Mouse (Mus musculus): ENCODE measurements at regions not wholly inside any gene's neighbourhood (a gene's known extent, or its start where the extent isn't known, plus 50 kb on each side); places are given as distances from the start of the nearest gene placed in this dataset.

DNA sequence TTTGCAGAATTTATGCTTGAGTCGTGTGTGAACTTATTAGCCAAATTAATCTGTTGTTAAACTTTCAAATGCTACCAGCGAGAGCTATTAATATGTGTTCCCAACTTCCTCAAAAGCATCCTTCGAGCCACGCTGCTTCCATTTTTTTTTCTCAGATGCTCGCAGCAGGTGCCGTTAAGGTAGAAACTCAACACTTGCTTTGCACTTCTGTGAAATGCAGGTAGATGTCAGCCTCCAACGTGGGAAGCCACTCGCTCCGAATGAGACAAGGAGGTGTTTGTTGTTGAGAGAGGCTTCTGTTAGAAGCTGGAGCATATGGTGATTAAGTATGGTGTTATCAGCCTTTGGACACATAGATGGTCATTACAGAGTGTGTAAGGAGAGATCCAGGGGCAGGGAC, 433.1 kb upstream of the Adgrl2 start:
- H3K9ac ChIP-seq (replicated peaks; ENCODE audit: low read depth, low read length), result no peak overlapping the region
- ATAC-seq (ENCODE audit: low read depth), result no peak
- no peaks in the 10 kb centered on the region for H3K36me3 ChIP-seq (ENCODE audit: control insufficient read depth, insufficient read depth, low read length)
- H3K4me2 ChIP-seq (ENCODE audit: low read depth, low read length), result no peak overlapping the region
- no peaks in the 10 kb centered on the region for H3K4me1 ChIP-seq (ENCODE audit: control insufficient read depth, insufficient read depth, low read length)
- no peak overlapping the region for H3K27ac ChIP-seq (ENCODE audit: low read depth, low read length)
- 61% methylated on average over 9 of the region's 9 CpGs for WGBS
- H3K9me3 ChIP-seq (ENCODE audit: control insufficient read depth, low read length), result no peaks in the 10 kb centered on the region
- no peaks in the 10 kb centered on the region for H3K27me3 ChIP-seq (ENCODE audit: control insufficient read depth, insufficient read depth, low read length)
- H3K4me3 ChIP-seq (ENCODE audit: low read depth, low read length), result no peak overlapping the region

DNA sequence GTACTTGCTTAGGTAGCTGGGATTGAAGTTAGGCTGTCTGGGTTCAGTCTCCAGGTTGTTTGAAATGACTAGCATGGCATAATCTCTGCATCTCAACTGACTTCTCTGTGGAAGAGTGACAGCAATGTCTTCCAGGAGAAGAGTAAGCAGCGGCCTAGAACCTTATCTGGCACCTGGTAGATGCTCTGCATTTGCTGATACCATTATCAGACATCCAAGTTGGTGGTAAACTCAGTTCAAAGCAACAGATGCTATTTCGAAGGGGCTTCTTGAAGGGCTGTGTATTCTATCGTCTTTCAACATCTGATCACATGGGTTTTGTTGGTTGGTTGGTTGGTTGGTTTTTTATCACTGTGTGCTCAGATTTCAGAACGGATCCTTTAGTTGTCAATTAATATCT, 424.7 kb upstream of the Adgrl2 start:
- Histone ChIP-seq H3K27ac (ENCODE audit: low read depth, low read length) (no peak overlapping the region), H3K36me3 (ENCODE audit: control insufficient read depth, insufficient read depth, low read length) (no peaks in the 10 kb centered on the region), H3K4me2 (ENCODE audit: low read depth, low read length) (no peak overlapping the region), H3K9me3 (ENCODE audit: control insufficient read depth, low read length) (no peaks in the 10 kb centered on the region), H3K4me3 (ENCODE audit: low read depth, low read length) (no peak overlapping the region), H3K27me3 (ENCODE audit: control insufficient read depth, insufficient read depth, low read length) (no peaks in the 10 kb centered on the region), H3K9ac (replicated peaks; ENCODE audit: low read depth, low read length) (no peak overlapping the region), H3K4me1 (ENCODE audit: control insufficient read depth, insufficient read depth, low read length) (no peaks in the 10 kb centered on the region)
- WGBS, result 92% methylated on average over 4 of the region's 4 CpGs
- ATAC-seq (ENCODE audit: low read depth), result no peak

DNA sequence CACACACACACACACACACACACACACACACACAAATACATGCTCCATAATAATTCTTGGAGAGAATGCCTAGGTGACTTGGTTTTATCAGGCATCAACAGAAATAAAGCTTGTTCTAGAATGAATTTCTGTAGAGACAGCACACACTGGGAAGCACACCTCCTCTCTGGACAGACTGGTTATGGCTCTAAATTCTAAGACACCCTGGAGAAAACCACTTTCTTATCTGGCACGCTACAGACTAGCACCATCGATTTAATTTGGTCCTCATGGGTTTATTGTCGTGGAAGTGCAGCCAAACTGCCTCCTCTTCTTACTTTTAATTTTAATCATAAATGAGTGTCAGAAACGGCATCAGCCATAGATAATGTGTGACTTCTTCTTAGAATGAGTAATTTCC, 422.8 kb upstream of the Adgrl2 start:
- no peak overlapping the region for H3K27ac ChIP-seq (ENCODE audit: low read depth, low read length)
- no peak overlapping the region for H3K9ac ChIP-seq (replicated peaks; ENCODE audit: low read depth, low read length)
- no peak overlapping the region for H3K4me2 ChIP-seq (ENCODE audit: low read depth, low read length)
- H3K27me3 ChIP-seq (ENCODE audit: control insufficient read depth, insufficient read depth, low read length), result no peaks in the 10 kb centered on the region
- H3K36me3 ChIP-seq (ENCODE audit: control insufficient read depth, insufficient read depth, low read length), result no peaks in the 10 kb centered on the region
- H3K4me1 ChIP-seq (ENCODE audit: control insufficient read depth, insufficient read depth, low read length), result no peaks in the 10 kb centered on the region
- 42% methylated on average over 4 of the region's 4 CpGs for WGBS
- no peak for ATAC-seq (ENCODE audit: low read depth)
- no peak overlapping the region for H3K4me3 ChIP-seq (ENCODE audit: low read depth, low read length)
- no peaks in the 10 kb centered on the region for H3K9me3 ChIP-seq (ENCODE audit: control insufficient read depth, low read length)

DNA sequence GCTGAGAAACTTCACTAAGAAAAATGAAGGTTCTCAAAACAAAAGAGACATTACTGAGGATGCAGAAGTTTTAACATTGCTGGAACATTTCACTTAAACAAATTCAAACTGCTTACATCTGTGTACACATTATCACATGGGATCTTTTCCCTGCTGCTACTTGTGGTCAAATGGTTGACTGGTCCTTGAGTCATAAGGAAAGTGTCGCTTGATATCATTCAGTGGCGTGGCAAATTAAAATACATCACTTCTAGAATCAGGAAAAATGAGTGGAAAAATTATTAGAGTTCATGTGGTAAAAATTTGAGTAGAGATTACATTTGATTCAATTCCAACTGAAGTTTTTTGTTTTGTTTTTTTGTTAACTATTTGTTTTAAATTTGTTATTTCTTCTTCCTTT, 420.2 kb upstream of the Adgrl2 start:
- H3K4me1 ChIP-seq (ENCODE audit: control insufficient read depth, insufficient read depth, low read length), result no peaks in the 10 kb centered on the region
- ATAC-seq (ENCODE audit: low read depth), result no peak
- H3K9ac ChIP-seq (replicated peaks; ENCODE audit: low read depth, low read length), result no peak overlapping the region
- no peak overlapping the region for H3K4me3 ChIP-seq (ENCODE audit: low read depth, low read length)
- H3K27ac ChIP-seq (ENCODE audit: low read depth, low read length), result no peak overlapping the region
- H3K9me3 ChIP-seq (ENCODE audit: control insufficient read depth, low read length), result no peaks in the 10 kb centered on the region
- H3K27me3 ChIP-seq (ENCODE audit: control insufficient read depth, insufficient read depth, low read length), result no peaks in the 10 kb centered on the region
- H3K4me2 ChIP-seq (ENCODE audit: low read depth, low read length), result no peak overlapping the region
- WGBS, result 94% methylated on average over 2 of the region's 2 CpGs
- H3K36me3 ChIP-seq (ENCODE audit: control insufficient read depth, insufficient read depth, low read length), result no peaks in the 10 kb centered on the region

DNA sequence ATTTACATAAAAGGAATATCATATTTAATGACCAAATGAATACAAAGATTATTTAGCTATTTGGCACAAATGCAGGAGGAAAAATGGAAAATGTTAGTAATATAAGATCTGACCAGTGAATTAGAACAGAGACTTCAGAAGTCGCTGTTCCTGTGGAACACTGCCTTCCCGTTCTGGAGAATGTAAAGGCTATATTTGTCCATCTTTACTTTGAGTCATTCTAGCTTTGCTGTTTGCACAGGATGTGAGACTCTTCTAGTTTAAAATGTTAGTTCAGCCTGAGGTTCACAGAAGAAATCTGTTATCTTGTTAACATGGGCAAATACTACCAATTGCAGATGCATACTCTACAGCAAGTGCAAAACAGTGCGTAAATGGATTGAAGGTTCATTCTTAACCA, 418.5 kb upstream of the Adgrl2 start:
- no peak for ATAC-seq (ENCODE audit: low read depth)
- WGBS, result 85% methylated on average over 3 of the region's 3 CpGs
- Histone ChIP-seq H3K9me3 (ENCODE audit: control insufficient read depth, low read length) (no peaks in the 10 kb centered on the region), H3K4me1 (ENCODE audit: control insufficient read depth, insufficient read depth, low read length) (no peaks in the 10 kb centered on the region), H3K27me3 (ENCODE audit: control insufficient read depth, insufficient read depth, low read length) (no peaks in the 10 kb centered on the region), H3K9ac (replicated peaks; ENCODE audit: low read depth, low read length) (no peak overlapping the region), H3K27ac (ENCODE audit: low read depth, low read length) (no peak overlapping the region), H3K4me3 (ENCODE audit: low read depth, low read length) (no peak overlapping the region), H3K36me3 (ENCODE audit: control insufficient read depth, insufficient read depth, low read length) (no peaks in the 10 kb centered on the region), H3K4me2 (ENCODE audit: low read depth, low read length) (no peak overlapping the region)

DNA sequence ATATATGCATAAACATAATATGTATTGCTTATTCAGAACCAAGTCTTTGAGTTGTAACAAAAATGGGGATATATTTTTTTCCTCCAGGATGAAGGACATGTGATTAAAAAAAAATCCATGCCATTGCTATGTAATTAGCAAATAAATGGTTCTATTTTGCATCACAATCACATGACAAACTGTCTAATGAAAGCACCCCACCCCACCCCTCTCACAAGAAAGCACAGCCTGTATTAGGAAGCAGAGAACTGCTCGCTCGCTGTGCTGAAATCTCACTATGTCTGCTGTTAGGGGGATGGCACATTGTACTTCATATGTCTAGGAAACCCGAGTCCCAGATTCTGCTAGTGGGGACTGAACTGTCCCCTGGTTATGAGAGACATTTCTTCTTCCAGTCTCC, 415.5 kb upstream of the Adgrl2 start:
- Histone ChIP-seq H3K4me1 (ENCODE audit: control insufficient read depth, insufficient read depth, low read length) (no peaks in the 10 kb centered on the region), H3K9me3 (ENCODE audit: control insufficient read depth, low read length) (no peaks in the 10 kb centered on the region), H3K36me3 (ENCODE audit: control insufficient read depth, insufficient read depth, low read length) (no peaks in the 10 kb centered on the region), H3K9ac (replicated peaks; ENCODE audit: low read depth, low read length) (no peak overlapping the region), H3K27ac (ENCODE audit: low read depth, low read length) (no peak overlapping the region), H3K27me3 (ENCODE audit: control insufficient read depth, insufficient read depth, low read length) (no peaks in the 10 kb centered on the region), H3K4me2 (ENCODE audit: low read depth, low read length) (no peak overlapping the region), H3K4me3 (ENCODE audit: low read depth, low read length) (no peak overlapping the region)
- ATAC-seq (ENCODE audit: low read depth), result no peak
- 39% methylated on average over 3 of the region's 3 CpGs for WGBS

DNA sequence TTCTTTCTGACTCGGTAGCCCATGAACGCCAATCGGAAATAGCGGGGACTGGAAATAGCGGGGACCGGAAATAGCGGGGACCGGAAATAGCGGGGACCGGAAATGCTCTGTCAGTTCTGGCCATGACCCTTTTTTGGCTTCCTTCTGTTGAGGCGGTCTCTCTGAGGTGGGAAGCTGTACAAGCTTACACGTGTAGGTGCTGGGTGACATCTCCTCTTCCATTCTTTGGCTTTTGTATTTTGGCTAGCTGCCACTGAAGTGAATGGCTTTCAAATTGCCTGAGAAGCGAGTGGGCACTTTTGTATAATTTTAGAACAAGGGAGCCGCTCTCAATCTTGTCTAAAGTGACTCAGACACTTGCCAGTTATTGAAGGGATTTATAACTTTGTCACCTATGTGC, 414.3 kb upstream of the Adgrl2 start:
- Histone ChIP-seq H3K27ac (ENCODE audit: low read depth, low read length) (no peak overlapping the region), H3K27me3 (ENCODE audit: control insufficient read depth, insufficient read depth, low read length) (no peaks in the 10 kb centered on the region), H3K4me3 (ENCODE audit: low read depth, low read length) (no peak overlapping the region), H3K4me1 (ENCODE audit: control insufficient read depth, insufficient read depth, low read length) (no peaks in the 10 kb centered on the region), H3K9me3 (ENCODE audit: control insufficient read depth, low read length) (no peaks in the 10 kb centered on the region), H3K4me2 (ENCODE audit: low read depth, low read length) (no peak overlapping the region), H3K9ac (replicated peaks; ENCODE audit: low read depth, low read length) (no peak overlapping the region), H3K36me3 (ENCODE audit: control insufficient read depth, insufficient read depth, low read length) (no peaks in the 10 kb centered on the region)
- no peak for ATAC-seq (ENCODE audit: low read depth)
- 89% methylated on average over 14 of the region's 14 CpGs for WGBS

DNA sequence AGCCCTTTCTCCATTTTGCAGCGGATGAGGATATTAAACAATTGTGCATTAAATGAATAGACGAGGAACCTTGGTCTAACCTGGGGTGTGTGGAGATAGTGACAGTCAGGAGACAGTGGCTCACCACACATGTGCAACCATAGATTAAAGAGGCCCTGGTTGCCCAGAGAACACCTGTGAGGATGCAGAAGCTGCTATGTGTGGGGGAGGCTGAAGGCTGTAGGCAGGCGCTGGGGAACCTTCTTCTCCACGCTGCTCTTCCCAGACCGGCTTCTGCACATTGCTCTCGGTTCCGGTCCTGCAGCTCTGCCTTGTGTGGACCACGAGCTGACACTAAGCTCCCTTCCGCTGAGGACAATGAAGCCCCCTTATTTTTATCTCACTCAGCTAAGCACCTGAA, 412.1 kb upstream of the Adgrl2 start:
- Histone ChIP-seq H3K36me3 (ENCODE audit: control insufficient read depth, insufficient read depth, low read length) (no peaks in the 10 kb centered on the region), H3K4me2 (ENCODE audit: low read depth, low read length) (no peak overlapping the region), H3K27ac (ENCODE audit: low read depth, low read length) (no peak overlapping the region), H3K9ac (replicated peaks; ENCODE audit: low read depth, low read length) (no peak overlapping the region), H3K4me3 (ENCODE audit: low read depth, low read length) (no peak overlapping the region), H3K4me1 (ENCODE audit: control insufficient read depth, insufficient read depth, low read length) (no peaks in the 10 kb centered on the region), H3K9me3 (ENCODE audit: control insufficient read depth, low read length) (no peaks in the 10 kb centered on the region), H3K27me3 (ENCODE audit: control insufficient read depth, insufficient read depth, low read length) (no peaks in the 10 kb centered on the region)
- 82% methylated on average over 9 of the region's 9 CpGs for WGBS
- no peak for ATAC-seq (ENCODE audit: low read depth)

DNA sequence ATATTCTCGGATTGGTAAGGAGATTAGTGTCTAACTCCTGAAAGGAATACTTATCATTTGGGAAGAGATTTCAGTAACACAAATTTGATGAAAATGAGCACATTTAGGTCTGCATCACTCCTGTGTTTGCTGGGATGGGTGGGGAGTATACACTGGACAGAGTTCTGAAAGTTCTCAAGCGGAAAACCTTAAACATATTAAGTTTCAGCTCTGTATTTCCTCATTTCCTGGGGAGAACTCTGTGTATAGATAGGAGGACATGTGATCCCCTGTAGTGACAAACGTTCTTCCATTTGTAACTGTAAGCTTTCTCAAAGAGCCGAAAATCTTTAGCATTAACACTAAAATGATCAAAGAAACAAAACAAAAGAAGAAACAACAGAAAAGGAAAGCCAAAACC, 404.7 kb upstream of the Adgrl2 start:
- WGBS, result 80% methylated on average over 4 of the region's 4 CpGs
- Histone ChIP-seq H3K36me3 (ENCODE audit: control insufficient read depth, insufficient read depth, low read length) (no peaks in the 10 kb centered on the region), H3K9ac (replicated peaks; ENCODE audit: low read depth, low read length) (no peak overlapping the region), H3K4me3 (ENCODE audit: low read depth, low read length) (no peak overlapping the region), H3K27ac (ENCODE audit: low read depth, low read length) (no peak overlapping the region), H3K4me2 (ENCODE audit: low read depth, low read length) (no peak overlapping the region), H3K4me1 (ENCODE audit: control insufficient read depth, insufficient read depth, low read length) (no peaks in the 10 kb centered on the region), H3K27me3 (ENCODE audit: control insufficient read depth, insufficient read depth, low read length) (no peaks in the 10 kb centered on the region), H3K9me3 (ENCODE audit: control insufficient read depth, low read length) (no peaks in the 10 kb centered on the region)
- no peak for ATAC-seq (ENCODE audit: low read depth)
